Mouse (Mus musculus): ENCODE measurements around the gene Foxn3.
A peak's percentile ranks its signal among the peaks of the same experiment; 100 is the strongest.

The Foxn3 gene

GRCm38 (mm10) chr12:99172170-99172569, 391.2 kb downstream of the Foxn3 start:
- no peak for DNase-seq (ENCODE audit: low spot score)

DNA sequence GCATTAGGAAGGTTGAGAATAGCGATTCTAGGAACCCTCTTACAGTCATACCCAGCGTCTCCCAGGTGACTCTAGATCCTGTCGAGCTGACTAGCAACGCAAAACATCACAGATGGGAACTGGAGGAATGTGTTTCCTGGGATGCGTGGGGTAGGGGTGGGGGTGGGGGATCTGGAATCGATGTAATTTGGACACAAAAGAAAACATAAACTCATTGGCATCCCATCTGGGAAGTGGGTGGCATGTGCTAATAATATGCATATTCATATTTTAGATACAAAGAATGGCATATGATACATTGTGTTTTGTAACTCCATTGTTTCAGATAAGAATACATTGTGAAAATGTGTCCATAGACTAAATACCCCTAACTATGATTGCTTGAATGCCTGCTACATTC, 393.5 kb downstream of the Foxn3 start:
- no peak for DNase-seq (ENCODE audit: low spot score)

- no peak for DNase-seq (ENCODE audit: low spot score)
These were observed 397.3 kb downstream of the Foxn3 start for GRCm38 (mm10) chr12:99166091-99166490.

- DNase-seq (ENCODE audit: low spot score) = no peak
These were observed 400.1 kb downstream of the Foxn3 start for GRCm38 (mm10) chr12:99163342-99163682.

GRCm38 (mm10) chr12:99162639-99163341, 400.6 kb downstream of the Foxn3 start:
- no peak for DNase-seq (ENCODE audit: low spot score)

DNA sequence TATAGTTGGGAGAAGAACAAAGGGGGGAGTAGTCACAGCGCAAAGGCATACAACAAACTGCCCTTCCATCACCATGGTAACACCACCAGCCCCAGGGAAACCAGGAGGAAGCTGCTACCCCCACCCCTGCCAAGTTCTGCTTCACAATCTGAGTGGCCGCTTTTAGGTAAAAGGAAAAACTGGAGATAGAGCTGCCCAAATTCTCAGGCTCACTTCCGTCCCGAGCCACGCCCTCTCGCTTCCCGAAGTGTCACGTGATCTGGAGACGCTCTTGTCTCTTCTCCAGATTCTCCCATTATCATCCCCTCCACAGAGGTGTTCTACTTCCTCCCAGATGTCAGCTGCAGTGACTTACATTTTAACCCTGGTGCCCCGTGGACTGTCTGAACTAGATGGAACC, 401.2 kb downstream of the Foxn3 start:
- no peak for DNase-seq (ENCODE audit: low spot score)

DNA sequence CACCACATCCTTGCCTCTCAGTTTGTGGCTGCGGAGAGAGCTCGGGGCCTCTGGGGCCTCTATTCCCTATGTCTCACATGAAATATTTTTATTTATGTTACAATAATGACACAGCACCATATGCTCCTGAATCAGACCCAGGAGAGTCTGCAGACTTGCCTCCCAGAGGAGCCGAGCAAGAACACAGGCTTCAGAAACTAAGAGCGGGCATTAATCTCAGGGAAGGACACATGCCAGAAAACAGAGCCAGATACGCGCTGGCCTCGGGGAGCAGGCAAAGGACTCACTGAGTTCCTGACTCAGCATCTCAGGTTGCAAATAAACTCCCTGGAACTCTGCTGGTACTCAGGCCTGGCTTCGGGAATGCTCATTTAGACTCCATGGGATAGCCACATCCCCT, 403.3 kb downstream of the Foxn3 start:
- DNase-seq (ENCODE audit: low spot score) = no peak

- no peak for DNase-seq (ENCODE audit: low spot score)
These were observed 407.5 kb downstream of the Foxn3 start for GRCm38 (mm10) chr12:99155904-99156303.

- no peak for DNase-seq (ENCODE audit: low spot score)
These were observed 409.2 kb downstream of the Foxn3 start for GRCm38 (mm10) chr12:99154230-99154629.

GRCm38 (mm10) chr12:99153664-99154063, 409.7 kb downstream of the Foxn3 start:
- DNase-seq (ENCODE audit: low spot score) = no peak

- DNase-seq (ENCODE audit: low spot score) = peak; percentile 57
These were observed 413.3 kb downstream of the Foxn3 start for GRCm38 (mm10) chr12:99150126-99150525.

- no peak for DNase-seq (ENCODE audit: low spot score)
These were observed 414.2 kb downstream of the Foxn3 start for GRCm38 (mm10) chr12:99149193-99149592.
